Mouse (Mus musculus): ENCODE data around the gene Cth.
"Not testable (repeated sequence)": the region's sequence is repeated elsewhere in the genome, so short reads cannot be mapped to it uniquely, and the experiment has no call there.

Gene Cth

DNA sequence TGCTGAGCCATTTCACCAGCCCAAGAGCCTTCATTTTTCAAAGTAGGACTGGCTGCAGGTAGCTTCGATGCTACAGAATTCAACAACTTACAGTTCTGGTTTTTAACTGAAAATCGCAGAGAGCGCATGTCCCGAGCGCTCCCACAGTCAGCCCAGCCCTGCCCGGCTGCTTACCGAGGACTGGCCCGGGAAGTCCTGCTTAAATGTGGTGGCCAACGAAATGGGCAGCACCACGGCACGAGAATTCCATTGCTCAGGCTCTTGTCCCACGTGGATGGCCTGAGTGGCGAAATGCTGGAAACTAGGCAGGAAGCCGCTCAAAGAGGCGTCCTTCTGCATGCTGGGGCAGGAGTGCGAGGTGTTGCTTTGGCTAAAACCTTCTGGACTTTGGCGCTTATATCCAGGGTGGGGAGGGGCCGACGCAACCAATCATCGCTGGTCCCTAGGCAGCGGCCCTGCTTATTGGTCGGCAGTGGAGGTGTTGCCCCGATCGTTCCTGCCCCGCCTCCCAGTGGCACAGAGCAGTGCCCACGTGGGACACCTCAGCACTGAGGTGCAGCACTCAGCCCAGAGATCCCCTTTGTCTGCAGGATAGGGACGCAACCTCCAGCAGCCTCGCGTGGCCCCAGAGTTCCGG, at the start of gene Cth:
Cth (minus strand) TSS at position 386 of the 637 bp plus-strand sequence.
- peak; percentile 71 for DNase-seq

DNA sequence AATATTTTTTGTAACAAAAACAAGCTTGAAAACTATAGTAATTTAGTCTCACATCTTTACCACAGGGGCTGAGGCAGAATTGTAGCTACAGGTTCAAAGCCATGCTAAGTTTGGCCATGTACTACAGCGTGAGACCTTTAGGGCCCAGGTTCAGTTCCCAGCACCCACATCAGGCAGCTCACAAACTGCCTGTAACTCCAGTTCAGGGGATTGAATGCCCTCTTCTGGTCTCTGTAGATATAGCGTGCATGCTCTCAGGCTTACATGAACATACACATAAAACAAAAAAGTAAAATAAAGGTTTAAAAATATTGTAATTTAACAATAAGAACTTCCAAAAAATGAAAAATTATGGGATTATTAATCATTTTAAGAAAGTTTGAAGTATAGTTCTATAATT, 48.4 kb upstream of the Cth start:
- DNase-seq: no peak

- no peak for DNase-seq
These were observed 46.3 kb upstream of the Cth start for GRCm38 (mm10) chr3:157971151-157971550.

- no peak for DNase-seq
These were observed 32.4 kb upstream of the Cth start for GRCm38 (mm10) chr3:157957320-157957719.

DNA sequence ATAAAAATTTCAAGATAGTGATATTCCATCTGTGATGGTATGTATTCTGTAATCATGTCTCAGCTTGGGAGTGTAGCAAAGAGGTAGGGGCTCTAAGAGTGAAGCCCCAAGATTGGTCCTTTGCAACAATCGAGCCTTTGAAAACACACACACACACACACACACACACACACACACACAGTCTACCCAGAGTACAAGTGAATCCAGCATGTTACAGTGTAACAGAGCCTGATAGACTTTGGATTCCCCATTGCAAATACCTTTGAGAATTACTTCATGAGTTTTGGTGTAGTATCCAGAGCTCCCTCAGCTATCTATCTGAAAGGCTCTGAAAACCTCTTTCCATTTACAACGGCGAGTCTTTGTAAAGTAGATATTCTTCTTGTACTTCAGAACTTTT, 31.3 kb upstream of the Cth start:
- DNase-seq: no peak

DNA sequence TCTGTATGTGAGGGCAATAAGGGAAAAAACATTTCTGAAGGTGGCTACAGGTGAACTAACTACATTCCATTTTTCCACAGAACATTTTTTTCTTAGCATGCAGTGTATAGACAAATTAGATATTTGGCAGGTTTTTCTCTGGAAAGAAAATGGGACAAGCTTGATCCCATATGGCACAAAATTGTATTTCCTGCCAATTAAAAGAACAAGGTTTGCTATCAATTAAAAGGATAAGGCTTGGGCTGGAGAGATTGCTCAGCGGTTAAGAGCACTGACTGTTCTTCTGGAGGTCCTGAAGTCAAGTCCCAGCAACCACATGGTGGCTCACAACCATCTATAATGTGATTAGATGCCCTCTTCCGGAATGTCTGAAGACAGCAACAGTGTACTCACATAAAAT, 30.6 kb upstream of the Cth start:
- no peak for DNase-seq

DNA sequence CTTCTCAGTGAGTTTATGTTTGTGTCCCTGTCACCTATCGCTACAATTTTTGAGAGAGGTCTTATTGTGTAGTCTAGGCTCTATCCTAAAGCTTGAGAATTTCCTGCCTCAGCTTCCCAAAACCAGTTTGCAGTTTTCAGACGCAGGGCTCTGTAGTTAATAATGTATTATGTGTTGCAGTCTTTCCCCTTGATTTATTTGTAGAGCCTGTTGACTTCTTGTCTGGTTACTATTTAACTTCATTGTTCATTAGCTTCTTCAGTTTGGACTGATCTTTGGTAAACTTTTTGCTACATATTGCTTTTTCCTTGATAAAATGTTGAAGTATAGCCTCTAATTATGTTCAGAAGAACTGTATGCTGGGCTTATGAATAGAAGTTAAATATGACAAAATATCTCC, 27.8 kb upstream of the Cth start:
- no peak for DNase-seq

DNA sequence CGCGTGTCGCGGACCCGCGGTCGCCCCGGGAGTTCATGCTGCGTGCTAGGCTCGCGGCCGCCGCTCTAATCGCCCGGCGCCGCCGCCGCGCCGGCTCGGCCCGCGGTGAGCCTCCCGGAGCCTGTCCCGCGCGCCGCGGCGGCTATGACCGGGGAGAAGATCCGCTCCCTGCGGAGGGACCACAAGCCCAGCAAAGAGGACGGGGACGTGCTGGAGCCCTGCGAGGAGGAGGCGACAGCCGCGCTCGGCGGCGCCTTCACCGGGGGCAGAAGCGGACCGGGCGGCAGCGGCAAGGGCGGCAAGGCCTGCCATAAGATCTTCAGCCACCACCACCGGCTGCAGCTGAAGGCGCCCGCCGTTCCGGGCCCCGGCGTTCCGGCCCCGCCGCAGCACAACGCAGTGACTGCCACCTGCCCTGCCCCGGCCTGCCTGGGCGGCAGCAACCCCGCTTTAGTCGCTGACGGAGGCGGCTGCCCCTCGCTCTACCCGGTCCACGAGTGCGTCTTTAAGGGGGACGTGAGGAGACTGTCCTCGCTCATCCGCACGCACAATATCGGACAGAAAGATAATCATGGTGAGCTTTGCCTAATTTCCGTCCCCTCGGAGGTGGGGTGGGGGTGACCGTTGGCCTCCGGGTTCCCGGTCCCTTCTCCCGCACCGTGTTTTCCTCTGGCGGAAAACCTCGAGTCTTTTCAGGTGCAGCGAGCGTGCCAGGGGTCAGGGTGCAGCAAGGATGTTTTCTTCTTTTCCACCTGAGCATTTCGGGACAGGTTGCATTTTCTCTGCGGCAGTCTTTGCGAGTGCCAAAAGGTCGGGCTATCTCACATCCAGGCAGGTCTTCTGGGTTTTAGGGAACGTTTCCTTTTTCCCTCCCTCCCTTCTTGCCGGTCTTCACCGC, 22.8 kb upstream of the Cth start:
- peak; percentile 34 for DNase-seq

DNA sequence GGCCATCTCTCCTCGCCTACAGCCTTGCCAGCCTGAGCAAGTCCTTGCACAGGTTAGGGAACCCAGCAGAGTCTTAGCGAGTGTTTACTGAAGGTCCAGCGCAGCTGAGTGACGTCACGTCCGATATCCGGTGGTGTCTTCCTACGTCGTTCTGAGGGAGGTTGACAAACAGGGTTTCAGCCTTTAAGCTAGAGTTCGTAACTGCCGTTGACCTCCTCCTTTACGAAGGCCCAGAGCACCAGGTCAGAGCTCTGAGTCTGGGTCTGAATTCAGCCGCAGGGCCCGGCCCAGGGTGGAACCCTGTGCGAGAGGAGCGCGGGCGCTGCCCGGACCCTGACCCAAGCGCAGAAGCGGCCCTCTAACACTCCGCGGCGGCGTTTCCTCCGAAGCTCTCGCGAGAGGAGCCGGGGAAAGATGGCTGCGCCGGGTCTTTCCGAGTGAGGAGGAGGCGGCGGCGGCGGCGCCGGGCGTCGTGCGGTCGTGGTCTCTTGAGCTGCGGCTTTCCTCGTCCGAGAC, 22.0 kb upstream of the Cth start, which contains the start of gene Ankrd13c:
Ankrd13c (plus strand) TSS at position 397 of the 516 bp plus-strand sequence.
- DNase-seq: peak; percentile 90

GRCm38 (mm10) chr3:157938585-157938984, 13.7 kb upstream of the Cth start:
- DNase-seq: no peak

- no peak for DNase-seq
These were observed 9.5 kb upstream of the Cth start for GRCm38 (mm10) chr3:157934301-157934823.

DNA sequence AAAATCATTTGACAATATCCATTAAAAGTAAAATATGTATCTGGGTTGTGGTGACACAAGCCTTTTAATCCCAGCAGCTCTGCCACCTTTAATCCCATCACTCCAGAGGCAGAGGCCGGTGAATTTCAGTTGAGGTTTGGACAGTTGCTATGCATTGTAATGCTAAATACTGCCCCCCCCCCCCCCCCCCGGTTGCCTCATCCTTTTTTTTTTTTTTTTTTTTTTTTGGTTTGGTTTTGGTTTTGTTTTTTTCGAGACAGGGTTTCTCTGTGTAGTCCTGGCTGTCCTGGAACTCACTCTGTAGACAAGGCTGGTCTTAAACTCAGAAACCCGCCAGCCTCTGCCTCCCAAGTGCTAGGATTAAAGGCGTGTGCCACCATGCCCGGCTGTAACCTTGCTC, 8.3 kb upstream of the Cth start:
- DNase-seq: not testable (repeated sequence)

- no peak for DNase-seq
These were observed 7.2 kb upstream of the Cth start for GRCm38 (mm10) chr3:157932074-157932473.

GRCm38 (mm10) chr3:157931592-157931991, 6.7 kb upstream of the Cth start:
- no peak for DNase-seq

DNA sequence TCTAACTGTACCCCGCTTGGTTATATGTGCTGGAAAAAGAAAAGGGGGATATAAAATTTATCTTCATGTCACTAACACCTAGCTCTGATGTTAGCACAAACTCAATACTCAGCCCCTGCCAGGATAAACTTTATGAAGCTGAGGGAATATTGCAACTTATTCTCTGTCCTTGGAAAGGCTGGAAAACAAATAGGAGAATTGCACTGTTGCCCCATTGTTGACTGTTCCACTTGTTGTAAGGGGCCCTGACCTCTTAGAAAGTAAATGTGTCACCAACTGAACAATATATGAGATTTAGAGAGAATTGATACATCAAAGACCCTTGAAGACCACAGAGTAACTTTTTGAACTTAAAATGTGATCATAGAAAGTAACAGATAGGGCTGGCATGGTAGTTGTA, 4.5 kb upstream of the Cth start:
- DNase-seq: no peak

DNA sequence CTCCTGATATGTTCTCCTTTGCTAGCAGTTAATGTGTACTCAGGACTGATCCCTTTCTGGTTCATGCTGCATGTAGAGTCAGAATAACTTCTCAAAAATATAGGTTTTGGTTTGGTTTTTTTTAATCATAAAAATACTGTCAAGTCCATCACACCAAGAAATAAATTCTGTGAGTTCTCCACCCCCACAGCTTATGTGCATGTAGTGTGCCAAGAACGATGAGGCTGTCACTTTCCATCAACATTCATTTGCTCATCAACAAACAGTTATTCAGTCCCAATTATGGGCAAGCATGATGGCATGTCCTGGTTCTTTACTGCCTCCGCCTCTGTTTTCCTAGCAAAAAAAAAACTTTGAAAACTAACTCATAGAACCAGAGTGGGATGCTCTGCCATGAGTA, 3.9 kb upstream of the Cth start:
- no peak for DNase-seq

DNA sequence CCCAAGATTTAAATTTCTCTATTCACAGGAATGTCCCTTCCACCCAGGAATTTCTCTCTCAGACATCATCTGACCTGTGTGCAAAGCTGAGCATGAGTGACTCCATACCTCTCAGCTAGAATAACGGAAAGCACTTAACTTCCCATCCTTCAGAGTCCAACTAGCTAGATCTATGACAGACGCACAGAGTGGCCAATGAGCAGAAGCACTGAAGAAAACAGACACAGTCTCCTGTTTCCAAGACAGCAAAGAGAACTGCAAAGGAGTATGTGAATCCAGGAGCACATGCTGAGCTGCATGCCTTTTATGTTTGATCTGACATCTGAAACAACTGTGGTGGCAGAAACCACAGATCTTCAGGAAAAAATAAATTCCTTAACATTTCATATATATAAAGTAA, 1.9 kb upstream of the Cth start:
- peak; percentile 19 for DNase-seq

- no peak for DNase-seq
These were observed 1.0 kb upstream of the Cth start for GRCm38 (mm10) chr3:157925706-157926510.

- DNase-seq: no peak
These were observed 1.5 kb downstream of the Cth start for GRCm38 (mm10) chr3:157923268-157923835.

DNA sequence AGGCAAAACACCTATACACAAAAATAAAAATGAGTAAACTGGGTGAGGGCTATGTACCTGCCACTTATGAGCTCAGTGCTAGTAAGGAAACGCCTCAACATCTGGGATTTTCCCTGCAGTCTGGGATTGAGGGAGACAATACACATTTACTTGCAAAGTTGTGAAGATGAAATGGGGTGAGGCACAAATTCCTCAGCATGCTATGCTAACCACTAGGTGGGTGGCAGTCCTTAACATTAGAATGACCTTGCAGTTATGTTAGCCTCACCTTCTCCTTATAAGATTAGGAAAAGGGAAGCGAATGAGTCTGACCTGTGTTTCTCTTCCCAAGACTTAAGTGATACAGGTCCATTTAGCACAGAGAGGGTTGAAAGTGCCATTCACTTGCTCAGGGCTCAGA, 3.5 kb downstream of the Cth start:
- no peak for DNase-seq

GRCm38 (mm10) chr3:157916336-157916735, 8.5 kb downstream of the Cth start:
- DNase-seq: no peak

DNA sequence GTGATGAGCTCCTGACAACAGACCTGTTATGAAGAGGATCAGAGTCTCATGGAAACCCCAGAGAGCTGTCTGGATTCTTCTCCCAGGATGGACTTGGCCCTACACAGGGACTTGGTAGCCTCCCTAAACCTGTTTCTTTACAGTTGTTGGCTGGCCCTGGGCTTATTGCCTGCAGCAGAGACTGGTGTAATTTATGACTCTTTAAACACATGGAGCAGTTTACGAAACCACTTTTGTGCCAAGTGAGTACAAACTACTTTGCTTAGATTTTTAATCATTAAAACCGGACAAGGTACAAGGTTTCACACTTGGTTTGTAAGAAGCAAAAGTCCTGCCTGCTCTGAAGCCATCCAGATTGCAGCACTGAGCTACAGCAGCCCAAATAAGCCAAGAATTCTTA, 12.7 kb downstream of the Cth start:
- no peak for DNase-seq

DNA sequence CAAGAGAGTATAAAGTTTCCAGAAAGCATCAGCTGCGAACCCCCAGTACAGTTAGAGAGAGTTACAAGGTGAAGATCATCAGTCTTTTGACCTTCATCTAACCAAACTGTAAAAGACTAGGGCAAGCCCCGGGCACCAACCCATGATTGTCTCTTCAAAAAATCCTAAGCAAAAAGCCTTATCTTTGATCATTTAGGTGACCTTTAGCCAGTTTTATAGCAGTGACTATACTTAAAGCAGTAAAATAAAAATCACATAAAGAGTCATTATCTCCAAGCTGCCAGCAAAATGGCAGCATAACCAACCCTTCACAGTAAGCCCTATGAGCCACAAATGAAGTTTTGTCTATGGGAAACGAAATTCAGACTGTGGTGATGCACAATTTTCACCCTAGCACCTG, 14.6 kb downstream of the Cth start:
- no peak for DNase-seq

Data from right cerebral cortex, postnatal 4 days (tissue).